Mouse (Mus musculus): ENCODE data around the gene Zfp467. TPM values are rescaled to one million over a fixed set of nuclear protein-coding genes. Genes with fewer than 3 reads are reported as not detected.

The Zfp467 gene
- total RNA-seq, 1 experiment from 2014 or later, result 10.8 TPM

DNA sequence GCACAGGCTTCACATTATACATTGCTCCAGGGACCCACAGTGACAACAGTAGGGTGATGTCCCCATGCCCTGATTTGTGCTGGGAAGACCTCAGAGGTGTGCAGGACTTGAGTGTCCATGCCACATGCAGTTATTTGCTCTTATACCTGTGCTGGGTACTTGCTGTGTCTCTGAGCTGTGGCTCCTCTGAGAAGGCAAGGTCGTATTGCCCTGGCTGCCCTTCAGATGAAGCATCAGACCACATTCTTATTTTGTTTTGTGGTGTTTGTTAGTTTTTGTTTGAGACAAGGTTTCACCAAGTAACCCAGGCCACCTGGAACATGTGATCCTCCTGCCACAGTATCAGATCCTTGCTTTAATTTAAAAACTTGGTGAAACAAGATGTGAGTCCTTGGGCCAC lies 30.7 kb downstream of the Zfp467 start:
- ATAC-seq (ENCODE audit: extremely low read depth, insufficient number of reproducible peaks, low FRiP score, poor library complexity, severe bottlenecking), result no peak

DNA sequence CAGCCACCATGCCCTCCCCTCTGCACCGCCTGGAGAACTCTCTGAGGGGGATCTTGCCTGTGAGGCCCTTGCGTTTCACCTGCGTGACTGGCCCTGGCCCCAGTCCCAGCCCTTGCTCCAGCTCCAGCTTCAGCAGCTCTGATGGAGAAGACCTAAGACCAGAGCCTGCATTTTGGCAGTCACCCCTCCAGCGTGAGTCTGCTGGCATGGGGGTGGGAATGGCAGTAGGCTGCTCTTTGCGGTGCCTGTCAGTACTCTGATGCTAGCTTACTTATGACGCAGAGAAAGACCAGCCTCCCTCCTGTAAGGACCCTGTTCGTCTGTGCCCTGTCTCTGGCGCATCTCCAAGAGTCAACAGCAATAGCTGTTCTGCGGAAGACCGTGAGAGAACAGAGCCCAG lies 32.5 kb downstream of the Zfp467 start:
- no peak for ATAC-seq (ENCODE audit: extremely low read depth, insufficient number of reproducible peaks, low FRiP score, poor library complexity, severe bottlenecking)

GRCm38 (mm10) chr6:48412662-48413061 lies 33.0 kb downstream of the Zfp467 start:
- ATAC-seq (ENCODE audit: extremely low read depth, insufficient number of reproducible peaks, low FRiP score, poor library complexity, severe bottlenecking), result no peak

DNA sequence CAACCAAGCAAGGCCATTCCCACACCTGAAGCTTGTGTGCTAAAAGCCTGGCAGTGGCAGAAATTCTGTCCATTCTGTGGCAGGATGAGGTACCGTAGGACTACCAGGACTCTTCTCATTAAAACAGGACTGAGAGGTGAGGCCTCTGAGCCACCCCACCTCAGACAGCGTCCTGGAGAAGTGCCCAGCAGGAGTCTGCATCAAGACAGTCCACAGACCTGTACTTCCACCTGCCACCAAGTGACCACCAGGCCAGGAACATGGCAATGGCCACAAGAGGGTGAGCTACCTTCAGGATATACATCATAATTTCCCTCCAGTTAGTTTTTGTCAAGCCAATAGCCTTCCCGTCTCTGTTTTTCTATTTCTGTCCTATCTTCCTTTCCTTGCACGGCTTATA lies 33.5 kb downstream of the Zfp467 start:
- no peak for ATAC-seq (ENCODE audit: extremely low read depth, insufficient number of reproducible peaks, low FRiP score, poor library complexity, severe bottlenecking)

DNA sequence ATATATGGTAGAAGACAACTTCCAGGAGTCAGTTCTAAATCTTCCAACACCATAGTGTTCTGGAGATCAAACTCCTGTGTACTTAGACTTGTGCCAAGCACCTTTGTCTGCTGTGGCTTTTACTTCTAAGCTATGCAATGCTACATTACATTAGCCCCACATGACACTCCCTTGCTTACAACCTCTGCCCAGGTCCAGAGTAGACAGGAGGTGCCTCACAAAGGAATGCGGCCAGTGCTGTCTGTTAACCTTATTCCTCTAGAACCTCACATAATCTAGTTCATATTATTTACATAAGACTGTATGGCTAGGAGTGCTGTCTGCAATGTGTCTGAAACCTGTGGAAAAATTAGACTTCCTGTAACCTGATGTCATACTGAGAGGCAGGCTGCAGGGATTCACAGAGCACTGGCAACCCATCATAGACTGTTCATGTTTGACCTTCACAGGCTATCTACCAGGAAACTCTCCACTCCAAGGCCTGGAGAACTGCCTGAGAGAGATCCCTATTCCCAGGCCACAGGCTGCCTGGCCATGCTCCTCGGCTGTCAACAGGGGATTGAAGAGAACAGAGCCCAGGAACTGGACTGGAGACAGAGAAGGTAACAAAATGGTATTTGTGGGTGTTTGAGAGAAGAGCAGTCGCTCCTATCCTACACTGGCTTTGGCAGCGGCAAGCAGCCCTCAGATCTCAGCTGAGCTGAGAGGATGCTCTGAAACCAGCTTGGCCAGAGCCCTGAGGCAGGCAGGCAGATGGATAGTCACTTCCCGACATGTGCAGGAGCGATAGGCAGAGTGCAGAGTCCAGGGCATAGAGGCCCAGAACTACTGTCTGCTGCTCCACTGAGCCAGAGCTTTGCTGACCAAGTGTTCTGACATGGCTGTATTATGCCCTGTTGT lies 34.2 kb downstream of the Zfp467 start:
- no peak for ATAC-seq (ENCODE audit: extremely low read depth, insufficient number of reproducible peaks, low FRiP score, poor library complexity, severe bottlenecking)

DNA sequence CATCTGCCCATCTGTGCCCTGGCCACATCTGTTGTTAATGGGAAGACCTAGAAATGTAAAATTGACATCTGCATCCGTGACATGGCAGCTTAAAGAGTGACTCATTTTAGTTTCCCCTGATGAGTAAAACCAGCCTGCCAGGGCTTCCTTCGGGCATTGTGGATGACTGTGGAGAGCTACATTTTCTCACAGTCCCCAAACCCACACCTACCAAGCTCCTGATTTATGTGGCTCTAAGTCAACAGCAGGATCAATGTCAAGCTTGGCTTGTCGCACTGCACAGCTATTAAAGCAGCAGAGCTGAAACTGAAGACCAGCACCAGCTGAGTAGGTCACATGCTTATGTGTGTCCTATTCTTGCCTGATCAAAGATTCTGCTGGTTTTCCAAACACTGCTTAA lies 35.1 kb downstream of the Zfp467 start:
- ATAC-seq (ENCODE audit: extremely low read depth, insufficient number of reproducible peaks, low FRiP score, poor library complexity, severe bottlenecking), result no peak

DNA sequence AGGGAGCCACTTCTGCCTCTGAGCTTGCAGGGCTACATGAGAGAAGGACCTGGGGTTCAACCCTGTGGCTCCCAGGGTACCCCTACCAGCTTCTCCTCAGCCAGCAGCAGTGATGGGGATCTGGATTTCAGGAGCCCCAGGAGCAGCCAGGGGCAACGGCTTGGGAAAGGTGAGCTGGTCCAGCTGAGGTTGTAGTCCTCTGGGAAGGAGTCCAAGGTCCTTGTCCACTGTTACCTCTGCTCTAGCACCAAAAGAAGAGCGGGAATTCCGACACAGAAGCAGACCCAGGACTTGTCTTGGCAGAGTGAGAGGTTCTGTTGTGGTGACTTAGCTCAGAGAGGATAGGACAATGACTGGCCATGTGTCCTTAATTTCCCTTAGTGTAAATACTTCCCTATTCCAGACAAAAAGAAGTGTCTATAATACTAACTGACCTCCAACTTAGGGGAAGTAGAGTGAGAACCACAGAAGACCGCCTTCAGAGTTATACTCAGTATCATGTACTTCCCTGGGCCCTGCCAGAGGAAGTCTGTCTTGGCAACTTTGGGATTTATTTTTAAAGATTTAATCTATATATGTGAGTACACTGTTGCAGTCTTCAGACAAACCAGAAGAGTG lies 35.8 kb downstream of the Zfp467 start:
- ATAC-seq (ENCODE audit: extremely low read depth, insufficient number of reproducible peaks, low FRiP score, poor library complexity, severe bottlenecking), result no peak

DNA sequence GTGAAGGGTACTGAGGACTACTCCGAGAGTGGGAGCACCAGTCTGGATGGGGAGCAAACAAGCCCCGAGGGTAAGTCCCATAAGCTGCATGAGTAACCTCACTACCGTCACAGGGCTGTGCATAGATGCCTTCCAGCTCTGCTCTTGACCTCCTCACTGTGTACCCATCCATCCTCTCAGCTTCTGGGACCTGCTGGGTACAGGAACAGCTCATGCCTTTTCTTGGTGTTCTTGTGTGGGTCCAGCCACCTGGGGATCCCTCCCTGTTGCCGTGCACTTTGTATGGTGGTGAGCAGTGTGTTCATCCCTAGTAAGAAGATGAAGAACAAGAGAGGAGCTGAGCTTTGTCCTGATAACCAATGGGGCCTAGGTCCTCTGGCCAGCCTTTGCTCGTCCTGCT lies 41.6 kb downstream of the Zfp467 start:
- no peak for ATAC-seq (ENCODE audit: extremely low read depth, insufficient number of reproducible peaks, low FRiP score, poor library complexity, severe bottlenecking)

DNA sequence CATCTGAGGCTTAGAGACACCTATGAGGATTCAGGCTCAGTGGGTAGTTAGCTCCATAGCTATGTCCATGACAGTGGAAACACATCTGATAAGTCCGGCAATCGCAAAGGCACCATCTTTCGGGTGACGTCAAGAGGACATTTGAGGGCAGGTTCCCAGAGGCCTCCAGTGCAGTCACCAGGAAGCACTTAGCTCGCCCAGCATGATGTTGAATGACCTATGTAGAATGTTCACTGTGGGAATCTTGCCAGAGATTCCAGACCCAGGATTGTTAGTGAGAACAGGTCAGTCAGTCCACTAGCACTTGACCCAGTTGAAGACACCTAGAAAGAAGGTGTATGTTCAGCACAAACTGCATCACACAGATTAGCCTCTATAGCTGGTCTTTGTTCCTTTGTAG lies 45.7 kb downstream of the Zfp467 start:
- no peak for ATAC-seq (ENCODE audit: extremely low read depth, insufficient number of reproducible peaks, low FRiP score, poor library complexity, severe bottlenecking)

- no peak for ATAC-seq (ENCODE audit: extremely low read depth, insufficient number of reproducible peaks, low FRiP score, poor library complexity, severe bottlenecking)
Measured at GRCm38 (mm10) chr6:48397336-48397735, 48.3 kb downstream of the Zfp467 start.

GRCm38 (mm10) chr6:48396686-48397085 lies 48.9 kb downstream of the Zfp467 start:
- no peak for ATAC-seq (ENCODE audit: extremely low read depth, insufficient number of reproducible peaks, low FRiP score, poor library complexity, severe bottlenecking)

GRCm38 (mm10) chr6:48396008-48396595 lies 49.5 kb downstream of the Zfp467 start:
- ATAC-seq (ENCODE audit: extremely low read depth, insufficient number of reproducible peaks, low FRiP score, poor library complexity, severe bottlenecking), result no peak

- peak; percentile 87 for ATAC-seq (ENCODE audit: extremely low read depth, insufficient number of reproducible peaks, low FRiP score, poor library complexity, severe bottlenecking)
Measured at GRCm38 (mm10) chr6:48395105-48396007, 50.3 kb downstream of the Zfp467 start, which contains the start of gene Krba1. Gene Krba1, plus strand, starts transcription at chr6:48395586.

GRCm38 (mm10) chr6:48393811-48394210 lies 51.8 kb downstream of the Zfp467 start:
- ATAC-seq (ENCODE audit: extremely low read depth, insufficient number of reproducible peaks, low FRiP score, poor library complexity, severe bottlenecking), result no peak

GRCm38 (mm10) chr6:48388221-48388620 lies 57.4 kb downstream of the Zfp467 start:
- ATAC-seq (ENCODE audit: extremely low read depth, insufficient number of reproducible peaks, low FRiP score, poor library complexity, severe bottlenecking), result no peak
